Mouse (Mus musculus): ENCODE results near the gene Bivm. TPM values are rescaled to one million over a fixed set of nuclear protein-coding genes. Genes with fewer than 3 reads are reported as not detected.

Bivm gene
- polyA plus RNA-seq, 1 experiment from 2014 or later, result 24.1 TPM

GRCm38 (mm10) chr1:44162389-44162788 is 43.6 kb downstream of the Bivm start:
- H3K27ac ChIP-seq (ENCODE audit: low read depth, low read length), result no peak overlapping the region
- peaks cover 70% of the 10 kb centered on the region for H3K36me3 ChIP-seq (ENCODE audit: control insufficient read depth, insufficient read depth, low read length)
- no peak for ATAC-seq (ENCODE audit: low FRiP score, low TSS enrichment)
- H3K27me3 ChIP-seq (ENCODE audit: control insufficient read depth, insufficient read depth, low read length), result no peaks in the 10 kb centered on the region
- no peak overlapping the region for H3K9ac ChIP-seq (ENCODE audit: low read depth, low read length)
- no peaks in the 10 kb centered on the region for H3K9me3 ChIP-seq (ENCODE audit: control insufficient read depth, low read length)
- 91% methylated on average over 5 of the region's 5 CpGs for WGBS
- H3K4me3 ChIP-seq (ENCODE audit: low read length), result no peak overlapping the region
- H3K4me1 ChIP-seq (ENCODE audit: control insufficient read depth, insufficient read depth, low read length), result no peaks in the 10 kb centered on the region
- no peak overlapping the region for H3K4me2 ChIP-seq (replicated peaks; ENCODE audit: low read depth, low read length)

- ATAC-seq (ENCODE audit: low FRiP score, low TSS enrichment), result no peak
- Histone ChIP-seq H3K9ac (ENCODE audit: low read depth, low read length) (no peak overlapping the region), H3K4me2 (replicated peaks; ENCODE audit: low read depth, low read length) (no peak overlapping the region), H3K36me3 (ENCODE audit: control insufficient read depth, insufficient read depth, low read length) (peaks cover 44% of the 10 kb centered on the region), H3K4me1 (ENCODE audit: control insufficient read depth, insufficient read depth, low read length) (no peaks in the 10 kb centered on the region), H3K27me3 (ENCODE audit: control insufficient read depth, insufficient read depth, low read length) (no peaks in the 10 kb centered on the region), H3K4me3 (ENCODE audit: low read length) (no peak overlapping the region), H3K9me3 (ENCODE audit: control insufficient read depth, low read length) (peaks cover 5% of the 10 kb centered on the region; the same call in 1 of the 2 replicates), H3K27ac (ENCODE audit: low read depth, low read length) (no peak overlapping the region)
- WGBS, result 96% methylated on average over 3 of the region's 3 CpGs
Observed at GRCm38 (mm10) chr1:44167859-44168383, 49.2 kb downstream of the Bivm start.

GRCm38 (mm10) chr1:44172656-44173055 is 53.9 kb downstream of the Bivm start:
- no peaks in the 10 kb centered on the region for H3K27me3 ChIP-seq (ENCODE audit: control insufficient read depth, insufficient read depth, low read length)
- H3K9ac ChIP-seq (ENCODE audit: low read depth, low read length), result no peak overlapping the region
- no peak for ATAC-seq (ENCODE audit: low FRiP score, low TSS enrichment)
- H3K4me2 ChIP-seq (replicated peaks; ENCODE audit: low read depth, low read length), result no peak overlapping the region
- H3K4me3 ChIP-seq (ENCODE audit: low read length), result no peak overlapping the region
- peaks cover 5% of the 10 kb centered on the region; the same call in 1 of the 2 replicates for H3K9me3 ChIP-seq (ENCODE audit: control insufficient read depth, low read length)
- H3K4me1 ChIP-seq (ENCODE audit: control insufficient read depth, insufficient read depth, low read length), result no peaks in the 10 kb centered on the region
- no peak overlapping the region for H3K27ac ChIP-seq (ENCODE audit: low read depth, low read length)
- WGBS, result over 99% methylated on average over 4 of the region's 4 CpGs
- peaks cover 49% of the 10 kb centered on the region for H3K36me3 ChIP-seq (ENCODE audit: control insufficient read depth, insufficient read depth, low read length)

- Histone ChIP-seq H3K4me1 (ENCODE audit: control insufficient read depth, insufficient read depth, low read length) (no peaks in the 10 kb centered on the region), H3K36me3 (ENCODE audit: control insufficient read depth, insufficient read depth, low read length) (peaks cover 47% of the 10 kb centered on the region), H3K4me3 (ENCODE audit: low read length) (no peak overlapping the region), H3K9me3 (ENCODE audit: control insufficient read depth, low read length) (peaks cover 5% of the 10 kb centered on the region; the same call in 1 of the 2 replicates), H3K9ac (ENCODE audit: low read depth, low read length) (no peak overlapping the region), H3K27ac (ENCODE audit: low read depth, low read length) (no peak overlapping the region), H3K27me3 (ENCODE audit: control insufficient read depth, insufficient read depth, low read length) (no peaks in the 10 kb centered on the region), H3K4me2 (replicated peaks; ENCODE audit: low read depth, low read length) (no peak overlapping the region)
- 85% methylated on average over 8 of the region's 8 CpGs for WGBS
- no peak for ATAC-seq (ENCODE audit: low FRiP score, low TSS enrichment)
Observed at GRCm38 (mm10) chr1:44173903-44174302, 55.1 kb downstream of the Bivm start.

GRCm38 (mm10) chr1:44178086-44178485 is 59.3 kb downstream of the Bivm start:
- Histone ChIP-seq H3K4me2 (replicated peaks; ENCODE audit: low read depth, low read length) (no peak overlapping the region), H3K27me3 (ENCODE audit: control insufficient read depth, insufficient read depth, low read length) (no peaks in the 10 kb centered on the region), H3K9me3 (ENCODE audit: control insufficient read depth, low read length) (no peaks in the 10 kb centered on the region), H3K36me3 (ENCODE audit: control insufficient read depth, insufficient read depth, low read length) (peaks cover 51% of the 10 kb centered on the region), H3K4me1 (ENCODE audit: control insufficient read depth, insufficient read depth, low read length) (no peaks in the 10 kb centered on the region), H3K27ac (ENCODE audit: low read depth, low read length) (no peak overlapping the region), H3K9ac (ENCODE audit: low read depth, low read length) (no peak overlapping the region), H3K4me3 (ENCODE audit: low read length) (no peak overlapping the region)
- WGBS, result 93% methylated on average over 5 of the region's 5 CpGs
- no peak for ATAC-seq (ENCODE audit: low FRiP score, low TSS enrichment)

GRCm38 (mm10) chr1:44186396-44186795 is 67.6 kb downstream of the Bivm start:
- H3K4me3 ChIP-seq (ENCODE audit: low read length), result no peak overlapping the region
- no peak overlapping the region for H3K9ac ChIP-seq (ENCODE audit: low read depth, low read length)
- no peak overlapping the region for H3K27ac ChIP-seq (ENCODE audit: low read depth, low read length)
- ATAC-seq (ENCODE audit: low FRiP score, low TSS enrichment), result no peak
- H3K27me3 ChIP-seq (ENCODE audit: control insufficient read depth, insufficient read depth, low read length), result no peaks in the 10 kb centered on the region
- peaks cover 4% of the 10 kb centered on the region; the same call in 1 of the 2 replicates for H3K36me3 ChIP-seq (ENCODE audit: control insufficient read depth, insufficient read depth, low read length)
- no peak overlapping the region for H3K4me2 ChIP-seq (replicated peaks; ENCODE audit: low read depth, low read length)
- no peaks in the 10 kb centered on the region for H3K9me3 ChIP-seq (ENCODE audit: control insufficient read depth, low read length)
- no peaks in the 10 kb centered on the region for H3K4me1 ChIP-seq (ENCODE audit: control insufficient read depth, insufficient read depth, low read length)

Other genes with a start within 250 kb of the Bivm start
- gene Tpp2, start 185.3 kb upstream of the Bivm start, polyA plus RNA-seq (2014; fragmentation: Nextera tagmentation; extraction: Ambion mirVana), result 41.2 and 63.0 TPM in 2 replicates
- 0.41 and 0.43 TPM in 2 replicates for gene Mettl21c, start 98.9 kb upstream of the Bivm start, polyA plus RNA-seq (2014; fragmentation: Nextera tagmentation; extraction: Ambion mirVana)
- gene Gm8251, start 57.0 kb upstream of the Bivm start, polyA plus RNA-seq (2014; fragmentation: Nextera tagmentation; extraction: Ambion mirVana), result 0.09 and 0.14 TPM in 2 replicates
- gene Tex30, start 16.5 kb upstream of the Bivm start, polyA plus RNA-seq (2014; fragmentation: Nextera tagmentation; extraction: Ambion mirVana), result 104 and 122 TPM in 2 replicates
- 66.4 and 78.0 TPM in 2 replicates for gene Kdelc1, start 149 bp upstream of the Bivm start, polyA plus RNA-seq (2014; fragmentation: Nextera tagmentation; extraction: Ambion mirVana)
- gene Ercc5, start 28.8 kb downstream of the Bivm start, polyA plus RNA-seq (2014; fragmentation: Nextera tagmentation; extraction: Ambion mirVana), result 12.7 and 23.2 TPM in 2 replicates
- gene Mettl21e, start 100.0 kb downstream of the Bivm start, polyA plus RNA-seq (2014; fragmentation: Nextera tagmentation; extraction: Ambion mirVana), result not detected in 2 replicates